Mouse (Mus musculus) CD4-positive, CD25-positive, alpha-beta regulatory T cell, adult 2 months (primary cell): Measurements from ENCODE around the gene Gprasp1.

Source experiments
- DNase-seq: peaks from one replicate; pipeline ENCODE4 v3.0.0-alpha.2; 2012; ENCODE audit warnings: low read depth, low spot score

The Gprasp1 gene

DNA sequence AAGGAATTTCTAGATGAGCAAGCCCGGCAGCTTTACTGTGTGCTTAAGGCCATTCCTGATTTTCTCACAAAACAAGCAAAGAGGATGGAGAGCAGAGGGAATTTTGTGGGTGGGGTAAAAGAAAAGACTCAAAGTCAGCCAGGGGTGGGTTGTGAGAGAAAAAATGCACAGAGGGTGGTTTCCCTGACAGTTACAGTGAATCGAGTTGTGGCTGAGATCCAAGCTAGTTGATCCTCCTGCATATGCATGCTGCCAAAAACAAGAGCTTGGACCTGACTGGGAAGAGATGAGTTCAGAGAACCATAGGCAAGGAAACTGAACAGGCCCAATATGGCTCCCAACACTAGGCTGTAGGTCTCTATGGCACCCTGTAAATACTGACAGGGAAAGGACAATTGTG is 95.4 kb downstream of the Gprasp1 start:
- no peak for DNase-seq

DNA sequence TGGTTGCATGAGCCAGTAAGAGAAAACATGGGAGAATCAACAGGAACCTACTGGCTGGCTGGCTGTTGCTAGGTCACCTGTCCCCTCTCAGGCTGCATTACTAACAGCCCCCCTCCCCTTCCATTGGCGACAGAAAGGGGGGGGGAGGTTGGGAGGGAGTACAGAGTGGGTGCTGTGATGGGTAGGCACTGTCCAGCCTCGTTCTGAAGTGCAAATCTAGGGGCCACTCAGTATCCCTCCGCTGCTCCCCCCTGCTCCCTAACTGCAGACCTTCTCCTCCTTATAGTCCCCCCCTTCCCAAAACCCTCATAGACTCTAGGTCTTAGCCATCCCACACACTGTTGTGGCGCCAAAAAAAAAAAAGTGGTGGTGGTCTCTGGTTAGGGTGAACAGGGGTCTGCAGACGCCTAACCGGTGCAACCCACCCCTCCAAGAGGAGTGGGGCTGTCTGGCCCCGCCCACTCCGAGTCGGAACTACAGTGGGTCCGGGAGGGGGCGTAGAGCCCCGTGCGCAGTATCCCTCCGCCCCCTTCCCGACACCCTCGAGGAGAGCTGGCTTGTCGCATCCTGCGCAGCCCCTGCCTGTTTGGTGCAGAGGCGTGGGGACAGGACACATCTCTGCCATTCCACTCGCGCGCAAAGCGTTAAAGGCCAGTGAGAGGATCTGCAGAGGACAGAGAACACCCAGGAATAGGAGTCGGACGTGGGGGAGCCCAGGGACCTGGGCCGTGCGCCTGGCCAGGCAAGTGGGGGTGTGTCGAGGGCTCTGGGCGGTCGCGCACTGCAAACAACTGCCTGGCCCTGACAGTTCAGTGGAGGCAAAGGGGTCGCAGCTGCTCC is 96.2 kb downstream of the Gprasp1 start, which contains the start of gene Gprasp2:
Gene Gprasp2 (plus strand): TSS at position 514 of the 840 bp plus-strand sequence.
- DNase-seq, result peak; percentile 41

DNA sequence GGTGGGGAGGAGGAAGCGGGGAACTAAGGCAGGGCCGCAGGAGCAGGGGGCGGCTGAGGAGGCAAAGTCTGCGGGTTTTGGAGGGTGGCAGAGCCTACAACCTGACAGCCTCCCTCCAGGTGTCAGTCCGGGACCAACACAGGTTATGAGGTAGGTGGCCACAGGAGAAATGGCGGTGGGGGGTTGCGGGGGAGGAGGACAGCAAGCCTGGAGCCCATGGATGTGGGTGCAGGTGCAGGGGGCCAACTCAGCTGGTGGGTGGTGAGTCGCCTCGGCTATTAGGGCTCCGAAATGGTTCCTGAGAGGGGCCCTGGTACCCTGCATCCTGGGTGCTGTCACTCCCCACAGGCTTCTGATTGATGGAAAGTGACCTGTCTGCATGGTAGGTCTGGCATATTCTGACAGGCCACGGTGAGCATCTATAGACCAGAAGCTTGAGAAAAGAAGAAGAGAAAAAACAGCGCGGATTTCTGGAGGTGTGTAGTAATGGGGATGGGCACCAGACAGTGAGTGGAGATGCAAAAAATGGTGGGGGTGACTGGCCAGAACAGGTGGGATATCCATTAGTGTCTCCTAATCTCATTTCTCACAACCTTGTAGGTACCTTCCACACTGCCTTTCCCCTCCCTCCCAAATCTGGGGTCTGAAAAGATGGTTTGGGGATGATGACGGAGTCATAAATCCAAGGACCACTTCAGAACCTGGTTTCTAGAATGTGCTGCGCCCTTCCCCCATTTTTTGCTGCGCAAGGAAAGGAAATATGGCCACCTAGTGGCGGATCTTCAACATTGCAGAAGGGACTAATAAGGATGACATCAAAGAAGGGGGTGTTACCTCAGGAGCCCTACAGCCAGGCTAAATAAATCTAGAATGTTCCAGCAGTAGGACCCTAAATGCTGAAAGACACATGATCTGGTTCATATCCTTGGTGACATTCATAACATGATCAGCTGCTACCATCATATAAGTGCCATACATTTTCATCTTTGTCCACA is 97.2 kb downstream of the Gprasp1 start:
- DNase-seq, result peak; percentile 74
